Mouse (Mus musculus): ENCODE measurements around the gene Capns2. TPM values are rescaled to one million over a fixed set of nuclear protein-coding genes. Genes with fewer than 3 reads are reported as not detected.

The Capns2 gene
- 0.47 and 0.80 TPM in 2 replicates for polyA plus RNA-seq (2012; ENCODE audit: low replicate concordance)

DNA sequence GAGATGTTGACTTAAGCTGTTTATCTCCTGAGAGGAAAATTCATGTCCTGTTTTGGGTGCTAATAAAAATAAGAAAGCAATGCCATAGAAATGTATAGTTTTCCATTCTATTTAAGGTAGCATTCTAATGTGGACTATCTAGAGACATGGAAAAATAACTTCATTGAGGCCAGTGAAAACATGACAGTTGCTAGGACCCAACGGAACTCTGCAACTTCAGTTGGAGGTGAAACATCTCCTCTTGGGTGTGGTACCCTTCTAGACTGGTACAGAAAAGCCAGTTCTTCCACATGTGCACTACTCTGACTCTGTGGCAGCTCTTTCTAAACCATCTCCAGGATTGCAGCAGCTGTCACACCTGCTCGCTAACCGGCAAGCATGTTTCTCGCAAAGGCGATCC, at the start of gene Capns2:
TSS of gene Capns2 (plus strand) at position 301 of the 400 bp plus-strand sequence.

DNA sequence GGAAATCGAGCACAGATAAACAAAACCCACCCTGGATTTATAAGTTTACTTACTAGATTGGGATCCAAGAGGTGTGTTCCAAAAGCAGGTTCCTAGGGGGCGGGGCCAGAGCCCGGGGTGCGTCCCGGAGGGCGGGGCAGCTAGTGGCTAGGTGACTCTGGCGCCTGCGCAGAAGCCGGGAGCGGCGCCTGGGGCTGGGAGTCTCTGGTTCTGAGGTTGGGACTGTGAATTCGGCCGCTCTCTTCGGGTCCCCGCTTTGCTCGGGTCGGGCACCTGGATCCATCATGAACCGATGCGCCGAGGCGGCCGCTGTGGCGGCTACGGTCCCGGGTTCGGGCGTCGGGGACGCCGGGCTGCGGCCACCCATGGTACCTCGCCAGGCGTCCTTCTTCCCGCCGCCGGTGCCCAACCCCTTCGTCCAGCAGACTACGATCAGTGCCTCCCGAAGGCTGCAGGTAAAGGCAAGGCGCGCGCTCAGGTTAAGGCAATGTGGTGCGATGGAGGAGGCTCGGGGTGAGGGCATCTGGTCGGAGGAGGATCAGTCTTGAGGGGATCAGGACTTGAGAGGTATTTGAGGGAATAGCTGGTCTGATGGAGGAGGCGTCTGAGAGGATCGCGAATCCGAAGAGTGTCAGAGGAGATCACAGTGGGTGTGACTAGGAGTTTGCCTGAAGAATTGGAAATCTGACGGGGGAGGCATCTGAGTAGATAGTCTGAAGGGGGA, 45.9 kb upstream of the Capns2 start, which contains the start of gene Lpcat2:
TSS of gene Lpcat2 (plus strand) at position 169 of the 724 bp plus-strand sequence.

Other genes starting within 250 kb of the Capns2 start
- gene Irx6, start 227.1 kb upstream of the Capns2 start, polyA plus RNA-seq (2012; ENCODE audit: low replicate concordance), result 0.07 TPM in 1 of 2 replicates, not detected in the other
- gene Mmp2, start 74.1 kb upstream of the Capns2 start, polyA plus RNA-seq (2012; ENCODE audit: low replicate concordance), result 0.19 TPM in 1 of 2 replicates, not detected in the other
- 4.4 and 15.4 TPM in 2 replicates for gene Lpcat2, start 46.1 kb upstream of the Capns2 start, polyA plus RNA-seq (2012; ENCODE audit: low replicate concordance)
- not detected in 2 replicates for gene Slc6a2, start 58.7 kb downstream of the Capns2 start, polyA plus RNA-seq (2012; ENCODE audit: low replicate concordance)
- not detected in 2 replicates for gene Ces1a, start 146.8 kb downstream of the Capns2 start, polyA plus RNA-seq (2012; ENCODE audit: low replicate concordance)
- gene Ces1b, start 178.6 kb downstream of the Capns2 start, polyA plus RNA-seq (2012; ENCODE audit: low replicate concordance), result not detected in 2 replicates
- gene Ces1c, start 229.9 kb downstream of the Capns2 start, polyA plus RNA-seq (2012; ENCODE audit: low replicate concordance), result not detected in 2 replicates